Mouse (Mus musculus): ENCODE measurements around the gene Med13.
A peak's percentile ranks its signal among the peaks of the same experiment; 100 is the strongest.

Med13 gene

DNA sequence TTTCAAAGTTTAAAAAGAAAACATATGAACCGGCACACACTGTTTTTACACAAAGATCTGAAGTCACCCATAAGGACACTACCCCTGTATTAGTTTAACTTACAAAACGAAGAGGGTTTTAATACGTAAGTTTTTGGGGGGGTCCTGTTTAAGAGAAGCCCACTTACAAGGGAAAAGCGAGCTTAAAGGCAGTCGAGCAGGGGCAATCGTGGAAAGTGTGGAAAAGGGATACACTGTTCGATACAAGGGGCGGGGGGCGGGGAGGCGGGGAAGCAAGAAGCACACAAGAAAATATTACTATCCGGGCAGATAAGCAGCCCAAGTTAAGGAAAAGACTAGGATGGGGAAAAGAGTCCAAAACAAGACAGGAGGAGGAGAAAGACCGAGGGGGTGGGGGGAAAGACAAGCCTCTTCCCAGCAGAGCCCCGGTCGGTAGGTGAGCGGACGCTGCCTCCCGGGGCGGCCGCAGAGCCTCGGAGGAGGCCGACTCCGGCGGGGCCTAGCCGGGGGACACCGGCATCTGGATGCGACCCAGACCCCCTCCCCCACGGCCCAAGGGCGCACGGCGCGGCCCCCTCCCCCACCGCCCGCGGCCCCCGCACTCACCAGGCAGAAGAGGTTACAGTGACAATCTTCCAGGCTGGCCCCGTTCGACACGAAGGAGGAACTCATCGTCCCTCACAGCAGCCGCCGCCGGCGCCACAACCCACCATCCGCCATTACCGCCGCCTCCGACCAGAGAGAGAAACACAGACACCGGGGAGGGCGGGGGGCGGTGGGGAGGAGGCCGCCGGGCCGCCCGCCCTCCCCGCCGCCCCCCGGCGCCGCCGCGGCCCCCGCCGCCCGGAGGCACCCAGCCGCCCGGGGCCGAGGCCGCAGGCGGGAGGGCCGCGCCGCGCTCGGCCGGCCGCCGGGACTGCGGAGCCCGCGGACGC, at the start of gene Med13:
Gene Med13, minus strand, starts transcription at position 749 of the 935 bp plus-strand sequence.
- DNase-seq = peak; percentile 43

DNA sequence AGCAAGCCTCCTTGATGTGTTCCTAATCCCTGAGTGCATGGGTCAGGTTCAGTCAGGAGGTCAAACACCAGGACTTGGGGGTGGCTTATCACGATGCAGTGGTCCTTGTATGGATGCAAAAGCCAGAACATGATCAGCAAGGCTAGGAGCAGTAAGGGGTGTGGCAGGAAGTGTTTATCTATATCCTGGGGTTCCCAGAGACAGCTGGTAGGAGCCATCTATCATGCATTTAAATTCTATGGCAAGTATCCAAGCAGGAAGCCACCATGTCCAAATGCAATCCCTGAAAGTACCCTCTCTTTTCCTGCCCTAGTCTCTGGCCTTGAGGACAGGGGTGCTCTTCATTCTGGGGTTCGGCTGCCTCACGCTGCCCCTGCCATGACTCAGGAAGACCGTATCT, 47.2 kb upstream of the Med13 start:
- no peak for DNase-seq

DNA sequence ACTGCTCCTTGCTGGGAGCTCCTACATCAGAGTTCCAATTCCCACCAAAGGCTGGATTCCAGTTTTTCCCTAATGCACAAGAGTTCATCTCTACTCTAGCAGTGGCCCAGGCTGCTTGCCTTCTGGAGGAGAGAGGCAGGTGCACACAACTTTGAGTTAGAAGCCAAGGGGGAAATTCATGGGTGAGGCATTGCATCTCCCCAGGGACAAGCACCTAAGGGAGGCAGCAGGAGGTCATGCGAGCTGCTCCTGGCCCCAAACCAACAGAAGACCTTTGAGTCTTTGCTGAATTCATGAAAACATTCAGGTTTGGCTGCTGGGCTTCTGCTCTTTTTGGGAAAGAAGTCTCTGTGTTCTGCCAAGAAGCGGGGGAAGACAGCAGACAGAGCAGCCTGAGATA, 46.4 kb upstream of the Med13 start:
- no peak for DNase-seq

GRCm38 (mm10) chr11:86399241-86400107, 42.1 kb upstream of the Med13 start:
- no peak for DNase-seq

DNA sequence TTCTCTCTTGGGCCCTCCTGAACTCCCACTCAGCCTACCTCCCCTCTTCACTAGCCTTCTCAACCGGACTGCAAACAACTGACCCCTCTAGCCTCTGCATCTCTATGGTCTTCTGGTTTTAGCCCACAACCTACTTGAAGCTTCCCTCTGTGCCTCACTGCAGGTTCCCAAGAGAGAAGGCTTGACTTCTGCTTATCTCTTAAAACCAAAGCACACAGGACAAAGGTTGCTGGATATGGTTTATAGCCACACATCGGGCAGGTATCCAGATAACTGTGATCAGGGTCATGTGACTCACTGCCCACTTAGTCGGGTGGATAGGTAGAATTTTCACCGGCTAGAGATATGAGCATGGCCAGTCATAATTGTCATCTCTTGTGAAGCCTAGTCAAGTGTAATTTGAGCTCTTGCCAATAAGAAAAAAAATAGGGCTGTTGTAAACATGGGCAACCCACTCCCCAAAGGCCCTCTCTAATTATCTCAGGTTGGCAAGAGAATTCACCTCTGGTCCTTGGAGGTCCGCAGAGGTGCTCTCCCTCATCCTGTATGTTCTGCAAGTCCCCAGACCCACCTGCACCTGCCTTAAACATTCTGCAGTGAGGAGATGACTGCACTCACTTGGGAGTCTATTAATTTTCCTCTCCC, 39.7 kb upstream of the Med13 start:
- no peak for DNase-seq

- no peak for DNase-seq
Observed at GRCm38 (mm10) chr11:86396518-86396917, 39.1 kb upstream of the Med13 start.

DNA sequence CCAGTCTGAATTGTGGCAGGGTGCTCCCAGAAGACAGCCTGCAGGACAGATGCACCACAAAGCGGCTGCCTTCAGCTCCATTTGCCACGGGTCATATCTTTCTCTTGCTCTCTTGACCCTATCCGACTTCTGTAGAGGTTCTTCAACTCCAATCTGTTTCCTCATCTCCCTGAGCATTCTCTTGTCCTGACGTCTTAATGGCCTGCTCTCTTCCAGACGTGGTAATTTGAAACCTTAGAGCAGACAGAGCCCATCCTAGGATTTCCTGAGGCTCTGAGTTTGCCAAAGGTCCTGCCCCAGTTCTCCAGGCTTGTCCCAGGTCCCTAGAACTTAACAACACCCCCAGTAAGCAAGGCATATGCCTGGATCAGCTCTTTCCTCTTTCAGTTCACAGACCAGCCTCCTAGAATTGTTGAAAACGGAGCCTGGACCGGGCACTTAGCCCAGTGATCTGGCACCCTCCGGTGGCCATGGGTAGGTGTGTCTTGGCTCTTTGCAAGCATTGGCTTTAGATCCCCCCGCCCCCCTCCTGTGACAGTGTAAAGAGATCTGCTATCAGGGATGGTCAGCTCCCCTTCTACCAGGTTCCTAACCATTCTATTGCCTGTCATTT, 38.2 kb upstream of the Med13 start:
- peak; percentile 28 for DNase-seq

DNA sequence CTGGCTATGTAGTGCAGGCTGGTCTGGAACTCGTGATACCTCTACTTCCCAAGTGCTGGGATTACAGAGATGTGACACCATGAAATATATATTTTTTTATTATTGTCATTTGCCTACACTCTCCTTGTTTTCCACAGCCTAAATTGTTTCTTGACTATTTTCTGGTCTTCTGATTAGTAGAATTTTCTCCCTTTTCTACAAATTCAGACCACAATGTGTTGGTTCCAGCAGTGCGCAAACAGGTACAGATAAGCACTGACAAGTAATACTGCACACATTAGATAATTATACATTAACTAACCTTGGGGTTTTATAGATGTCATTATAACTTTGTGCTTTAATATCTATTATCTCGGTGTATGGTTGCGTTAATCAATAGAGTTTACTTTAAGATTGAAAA, 37.7 kb upstream of the Med13 start:
- DNase-seq = no peak

DNA sequence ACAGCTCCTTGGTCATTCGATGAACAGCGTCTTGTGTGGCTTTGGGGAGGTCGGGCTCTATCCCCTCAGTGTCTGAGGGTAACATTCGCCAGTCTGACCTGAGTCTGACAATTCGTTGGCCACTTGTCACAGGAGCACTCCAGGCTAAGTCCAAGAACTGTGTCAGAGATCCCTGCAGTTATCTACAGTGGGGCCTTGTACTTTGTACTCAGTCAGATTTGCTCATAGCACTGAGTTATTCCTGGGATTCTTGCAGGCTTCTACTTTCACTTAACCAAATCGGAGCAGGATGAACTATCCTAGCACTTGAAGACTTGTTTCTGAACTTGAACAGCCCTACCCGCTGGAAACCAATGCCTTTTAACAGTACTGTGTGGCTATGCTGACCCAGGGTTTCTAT, 34.3 kb upstream of the Med13 start:
- no peak for DNase-seq

GRCm38 (mm10) chr11:86390308-86390707, 32.9 kb upstream of the Med13 start:
- DNase-seq = no peak

GRCm38 (mm10) chr11:86389506-86389905, 32.1 kb upstream of the Med13 start:
- DNase-seq = no peak

DNA sequence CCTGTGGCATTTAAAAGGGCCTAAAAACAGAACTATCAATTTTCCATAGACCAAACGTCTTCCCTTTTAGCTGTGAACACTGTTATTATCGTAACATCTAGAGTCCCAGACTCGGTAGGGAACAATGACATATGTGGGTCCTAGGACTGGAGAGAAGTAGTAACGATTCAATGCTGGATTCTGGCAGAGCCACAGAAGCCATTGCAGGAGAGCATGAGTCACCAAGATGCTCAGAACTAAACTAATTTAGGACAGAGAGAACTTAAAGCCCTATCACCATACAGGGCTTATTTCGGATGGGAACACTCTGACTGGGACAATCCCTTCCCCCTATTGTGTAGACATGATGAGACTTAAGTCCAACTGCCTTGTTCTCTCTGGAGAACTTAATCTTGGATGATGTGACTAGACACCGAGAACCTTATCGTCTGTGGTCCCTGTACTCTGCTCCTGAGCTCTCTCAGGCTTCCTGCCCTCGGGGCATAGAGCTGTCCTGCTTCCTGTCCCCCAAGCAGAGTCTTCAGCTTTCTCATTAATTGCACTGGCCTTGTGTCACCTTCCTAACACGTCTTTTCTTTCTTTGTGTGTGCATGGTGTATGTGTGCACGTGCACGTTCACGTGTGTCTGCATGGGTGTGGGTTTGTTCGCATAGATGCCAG, 31.5 kb upstream of the Med13 start:
- no peak for DNase-seq

DNA sequence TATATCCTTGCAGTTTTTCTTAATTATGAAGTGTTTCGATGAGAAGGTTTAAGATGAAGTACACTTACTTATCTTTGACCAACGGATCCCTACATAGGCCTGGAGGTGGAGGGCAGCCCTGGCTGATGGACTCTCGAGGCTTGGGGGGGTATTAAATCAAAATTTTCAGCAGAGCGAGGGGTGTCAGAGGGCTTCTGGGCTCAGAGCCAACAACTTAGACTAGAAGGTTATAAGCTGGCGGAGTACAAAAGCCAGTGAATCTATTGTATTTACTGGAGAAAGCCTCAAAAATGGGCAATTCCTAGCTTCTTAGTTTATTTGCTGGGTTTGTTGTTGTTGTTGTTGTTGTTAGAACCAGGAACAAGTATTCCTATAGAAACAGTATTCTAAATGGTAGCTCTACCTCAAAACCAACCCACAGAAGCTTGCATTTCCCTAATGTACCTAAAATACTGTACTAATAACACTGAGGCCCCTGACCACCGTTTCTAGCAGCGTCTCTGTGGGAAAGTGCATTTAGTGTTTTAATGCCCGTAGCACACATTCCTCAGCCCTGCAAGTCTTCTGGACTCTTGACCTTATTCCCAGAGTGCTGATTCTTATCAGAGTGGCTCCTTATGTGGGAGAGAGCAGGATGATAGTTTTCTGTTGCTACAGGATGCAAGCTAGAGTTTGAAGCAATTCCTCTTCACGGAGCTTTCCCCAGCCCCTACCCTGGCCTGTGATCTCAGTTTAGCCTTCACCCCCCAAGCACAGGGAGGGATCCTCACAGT, 29.9 kb upstream of the Med13 start:
- no peak for DNase-seq

GRCm38 (mm10) chr11:86386576-86386975, 29.2 kb upstream of the Med13 start:
- no peak for DNase-seq

DNA sequence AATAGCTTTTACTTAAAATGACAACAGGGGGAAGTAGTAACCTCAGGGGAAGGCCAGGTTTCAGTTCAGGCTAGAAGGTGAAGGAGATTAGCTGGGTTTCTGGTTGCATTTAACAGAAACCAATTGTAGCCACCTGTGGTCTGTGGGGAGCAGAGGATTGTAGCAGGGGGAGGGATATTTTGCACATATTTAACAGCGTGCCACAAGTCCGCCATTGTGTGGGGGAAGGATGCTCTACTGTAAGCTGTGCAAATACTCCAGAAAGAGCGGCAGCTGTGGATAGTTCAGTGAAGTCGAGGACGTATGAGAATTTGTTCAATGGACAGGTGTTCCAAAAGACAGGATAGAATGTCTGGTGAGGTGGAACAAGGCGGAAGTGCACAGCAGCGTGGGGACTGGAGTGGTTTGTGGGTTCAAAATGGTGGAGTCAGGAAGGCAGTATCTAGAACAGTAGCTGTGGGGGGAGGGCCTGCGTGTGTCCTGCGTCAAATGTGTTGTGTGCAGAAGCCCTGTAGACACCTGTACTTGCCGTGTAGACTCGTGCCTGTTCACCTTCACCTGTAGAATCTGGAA, 28.4 kb upstream of the Med13 start:
- DNase-seq = no peak

DNA sequence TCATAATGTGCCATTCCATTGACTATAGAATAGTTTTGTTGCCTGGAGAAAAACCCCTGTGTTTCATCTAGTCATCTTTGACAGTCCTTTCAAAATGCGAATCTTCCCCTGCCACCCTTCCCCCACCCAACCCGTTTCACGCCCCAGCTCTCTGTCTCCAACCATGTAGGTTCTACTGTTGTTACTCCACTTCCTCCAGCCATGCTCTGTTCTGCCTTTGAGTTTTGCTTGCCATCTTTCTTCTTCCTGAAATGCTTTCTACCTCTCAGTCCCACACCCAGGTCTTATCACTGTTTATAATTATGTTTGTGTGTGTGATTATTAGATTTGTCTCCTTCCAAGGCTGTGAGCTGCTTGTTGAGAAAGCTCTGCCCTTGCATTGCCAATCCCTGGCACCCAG, 26.7 kb upstream of the Med13 start:
- no peak for DNase-seq

- no peak for DNase-seq
Observed at GRCm38 (mm10) chr11:86382520-86383157, 25.2 kb upstream of the Med13 start.

GRCm38 (mm10) chr11:86381478-86382091, 24.2 kb upstream of the Med13 start:
- DNase-seq = no peak

GRCm38 (mm10) chr11:86380521-86381238, 23.3 kb upstream of the Med13 start:
- DNase-seq = no peak
